ENCODE assay signal across 25 mouse cellular contexts in the genomic region with DNA sequence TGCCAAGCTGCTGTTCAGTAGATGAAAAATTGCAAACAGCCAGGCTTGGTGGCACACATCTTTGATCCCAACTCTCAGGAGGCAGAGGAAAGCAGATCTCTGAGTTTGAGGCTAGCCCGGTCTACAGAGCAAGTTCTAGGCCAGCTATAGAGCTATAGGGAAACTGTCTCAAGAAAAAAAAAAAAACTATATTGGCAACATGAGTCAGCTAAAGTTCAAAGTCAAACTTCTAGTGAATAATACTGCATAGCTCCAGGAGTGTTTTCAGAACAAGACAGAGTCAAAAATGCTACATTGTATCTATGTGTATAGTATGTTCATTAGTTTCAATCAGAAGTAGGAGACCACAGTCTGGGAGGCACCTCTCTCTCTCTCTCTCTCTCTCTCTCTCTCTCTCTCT. TPM values are rescaled to one million over a fixed set of nuclear protein-coding genes. Genes with fewer than 3 reads are reported as not detected.
A peak's percentile ranks its signal among the peaks of the same experiment; 100 is the strongest.
DNase-seq lines count a peak whose midpoint lies in the region; ATAC-seq and TF ChIP-seq lines count a peak whose summit lies in the region.
"Had no signal": no experiment of that assay in that cellular context is flagged by ENCODE, and none has a peak within 500 bp of the region (broad histone marks: within the 10 kb centered on the region; RNA-seq: fewer than 3 reads in every experiment).

No protein-coding gene starts in this region.

- H3K4me1 ChIP-seq in heart, embryonic 11.5 days (ENCODE audit: control insufficient read depth, insufficient read depth, low read length), result no peaks in the 10 kb centered on the region
- H3K4me1 ChIP-seq in intestine, postnatal 0 days (replicated peaks; ENCODE audit: control insufficient read depth, insufficient read depth, low read length), result no peaks in the 10 kb centered on the region
- H3K4me1 ChIP-seq: embryonic facial prominence, embryonic 10.5 days; embryonic facial prominence, embryonic 12.5 days; forebrain, embryonic 13.5 days; forebrain, embryonic 15.5 days had no signal

- peaks cover 7% of the 10 kb centered on the region for H3K27me3 ChIP-seq in heart, embryonic 11.5 days (ENCODE audit: control insufficient read depth, insufficient read depth, low read length)
- H3K27me3 ChIP-seq in intestine, postnatal 0 days (replicated peaks; ENCODE audit: control insufficient read depth, insufficient read depth, low read length), result no peaks in the 10 kb centered on the region

- no peaks in the 10 kb centered on the region for H3K36me3 ChIP-seq in heart, embryonic 11.5 days (ENCODE audit: control insufficient read depth, insufficient read depth, low read length)
- H3K36me3 ChIP-seq in intestine, postnatal 0 days (ENCODE audit: control insufficient read depth, insufficient read depth), result no peaks in the 10 kb centered on the region
- H3K36me3 ChIP-seq: embryonic facial prominence, embryonic 10.5 days; embryonic facial prominence, embryonic 12.5 days; forebrain, embryonic 15.5 days; G1E had no signal

- no peak overlapping the region for H3K27ac ChIP-seq in heart, embryonic 11.5 days (ENCODE audit: low read depth, low read length)
- H3K27ac ChIP-seq in intestine, postnatal 0 days (ENCODE audit: low read depth, low read length), result 0 out of 2 replicates have a peak overlapping the region, but pooled peaks have one; percentile 15
- H3K27ac ChIP-seq: embryonic facial prominence, embryonic 10.5 days; embryonic facial prominence, embryonic 12.5 days; forebrain, embryonic 13.5 days; forebrain, embryonic 15.5 days had no signal

- no peak overlapping the region for H3K4me2 ChIP-seq in heart, embryonic 11.5 days
- no peak overlapping the region for H3K4me2 ChIP-seq in intestine, postnatal 0 days (replicated peaks; ENCODE audit: low read depth)
- H3K4me2 ChIP-seq: embryonic facial prominence, embryonic 12.5 days; forebrain, embryonic 13.5 days; forebrain, embryonic 15.5 days had no signal

- no peak for ATAC-seq in heart, embryonic 11.5 days (replicated peaks; ENCODE audit: insufficient number of reproducible peaks, low FRiP score, low TSS enrichment)
- peak; percentile 70 for ATAC-seq in intestine, postnatal 0 days
- ATAC-seq: activated CD4-positive, CD25-positive, alpha-beta regulatory T cell, adult 4 months; CD4-positive, CD25-positive, alpha-beta regulatory T cell, adult 4 months; forebrain, embryonic 13.5 days; forebrain, embryonic 15.5 days; Patski had no signal

- WGBS in heart, embryonic 11.5 days (ENCODE audit: insufficient replicate concordance), result 82% methylated on average over 1 of the region's 1 CpGs
- WGBS in intestine, postnatal 0 days, result 66% methylated on average over 1 of the region's 1 CpGs

- no peak for TF ChIP-seq CTCF in intestine, postnatal 0 days (IDR thresholded peaks at IDR 0.05; ENCODE audit: low read depth)

- no peak overlapping the region for H3K9ac ChIP-seq in heart, embryonic 11.5 days (ENCODE audit: low read depth, low read length)
- H3K9ac ChIP-seq in intestine, postnatal 0 days (ENCODE audit: low read depth, low read length), result no peak overlapping the region
- H3K9ac ChIP-seq: embryonic facial prominence, embryonic 12.5 days; forebrain, embryonic 13.5 days; forebrain, embryonic 15.5 days had no signal

- DNase-seq in heart, adult 11 months, result peak; percentile 33
- no peak for DNase-seq in right cerebral cortex, postnatal 25 days
- DNase-seq in right cerebral cortex, postnatal 14 days, result no peak
- DNase-seq: adrenal gland, adult 8-10 months; adrenal gland, postnatal 14 days; adrenal gland, postnatal 36 days; B cell, adult 2 months; cerebellum, adult 11-12 months; cerebellum, adult 2 months; cerebellum, adult 9-10 months; cerebellum, postnatal 10 days; cerebellum, postnatal 25 days had no signal

- no peak overlapping the region for H3K4me3 ChIP-seq in heart, embryonic 11.5 days (ENCODE audit: low read depth, low read length)
- H3K4me3 ChIP-seq in intestine, postnatal 0 days (ENCODE audit: low read depth, low read length), result no peak overlapping the region
- H3K4me3 ChIP-seq: embryonic facial prominence, embryonic 10.5 days; embryonic facial prominence, embryonic 12.5 days; forebrain, embryonic 13.5 days; forebrain, embryonic 15.5 days had no signal

- no peaks in the 10 kb centered on the region for H3K9me3 ChIP-seq in heart, embryonic 11.5 days (replicated peaks; ENCODE audit: control insufficient read depth, low read length)
- H3K9me3 ChIP-seq in intestine, postnatal 0 days (ENCODE audit: control insufficient read depth), result no peaks in the 10 kb centered on the region
- H3K9me3 ChIP-seq: embryonic facial prominence, embryonic 10.5 days; embryonic facial prominence, embryonic 12.5 days; forebrain, embryonic 13.5 days; forebrain, embryonic 15.5 days; G1E had no signal

RNA-seq across cellular contexts. Expression of a gene that starts 9.6 kb away (rescaled TPM):
- polyA plus RNA-seq in heart, embryonic 11.5 days (2014; fragmentation: Nextera tagmentation; extraction: Ambion mirVana), result not detected in 2 replicates
- 6.7 and 9.2 TPM in 2 replicates for polyA plus RNA-seq in intestine, postnatal 0 days (2015; fragmentation: Nextera tagmentation; extraction: Ambion mirVana)
- polyA plus RNA-seq: activated CD4-positive, CD25-positive, alpha-beta regulatory T cell, adult 4 months; CD4-positive, CD25-positive, alpha-beta regulatory T cell, adult 4 months; cerebellum, adult 2 months; cortical plate, adult 2 months; embryonic facial prominence, embryonic 10.5 days; embryonic facial prominence, embryonic 12.5 days; embryonic facial prominence, embryonic 14.5 days; forebrain, embryonic 11.5 days; forebrain, embryonic 13.5 days; forebrain, embryonic 15.5 days; G1E; Patski had no signal

RNA-seq across cellular contexts. Expression of a gene that starts 46.9 kb away (rescaled TPM):
- polyA plus RNA-seq in heart, embryonic 11.5 days (2014; fragmentation: Nextera tagmentation; extraction: Ambion mirVana), result not detected in 2 replicates
- polyA plus RNA-seq in intestine, postnatal 0 days (2015; fragmentation: Nextera tagmentation; extraction: Ambion mirVana), result 35.0 and 38.9 TPM in 2 replicates
- polyA plus RNA-seq: activated CD4-positive, CD25-positive, alpha-beta regulatory T cell, adult 4 months; CD4-positive, CD25-positive, alpha-beta regulatory T cell, adult 4 months; cerebellum, adult 2 months; cortical plate, adult 2 months; embryonic facial prominence, embryonic 10.5 days; embryonic facial prominence, embryonic 12.5 days; embryonic facial prominence, embryonic 14.5 days; forebrain, embryonic 11.5 days; forebrain, embryonic 13.5 days; forebrain, embryonic 15.5 days; G1E had no signal

Comparison
In these comparisons a context has a peak if more than half of its experiments do, and no peak if none do; other contexts are left out.
1. RNA of a gene that starts 46.9 kb away (polyA plus RNA-seq): 35.0 to 38.9 TPM in intestine, postnatal 0 days; not detected in heart, embryonic 11.5 days; every median in the first group is over 10 times any median in the second.